Mouse (Mus musculus): Measurements from ENCODE around the gene Gm5141.
"Not testable (repeated sequence)": the region's sequence is repeated elsewhere in the genome, so short reads cannot be mapped to it uniquely, and the experiment has no call there.

The Gm5141 gene

DNA sequence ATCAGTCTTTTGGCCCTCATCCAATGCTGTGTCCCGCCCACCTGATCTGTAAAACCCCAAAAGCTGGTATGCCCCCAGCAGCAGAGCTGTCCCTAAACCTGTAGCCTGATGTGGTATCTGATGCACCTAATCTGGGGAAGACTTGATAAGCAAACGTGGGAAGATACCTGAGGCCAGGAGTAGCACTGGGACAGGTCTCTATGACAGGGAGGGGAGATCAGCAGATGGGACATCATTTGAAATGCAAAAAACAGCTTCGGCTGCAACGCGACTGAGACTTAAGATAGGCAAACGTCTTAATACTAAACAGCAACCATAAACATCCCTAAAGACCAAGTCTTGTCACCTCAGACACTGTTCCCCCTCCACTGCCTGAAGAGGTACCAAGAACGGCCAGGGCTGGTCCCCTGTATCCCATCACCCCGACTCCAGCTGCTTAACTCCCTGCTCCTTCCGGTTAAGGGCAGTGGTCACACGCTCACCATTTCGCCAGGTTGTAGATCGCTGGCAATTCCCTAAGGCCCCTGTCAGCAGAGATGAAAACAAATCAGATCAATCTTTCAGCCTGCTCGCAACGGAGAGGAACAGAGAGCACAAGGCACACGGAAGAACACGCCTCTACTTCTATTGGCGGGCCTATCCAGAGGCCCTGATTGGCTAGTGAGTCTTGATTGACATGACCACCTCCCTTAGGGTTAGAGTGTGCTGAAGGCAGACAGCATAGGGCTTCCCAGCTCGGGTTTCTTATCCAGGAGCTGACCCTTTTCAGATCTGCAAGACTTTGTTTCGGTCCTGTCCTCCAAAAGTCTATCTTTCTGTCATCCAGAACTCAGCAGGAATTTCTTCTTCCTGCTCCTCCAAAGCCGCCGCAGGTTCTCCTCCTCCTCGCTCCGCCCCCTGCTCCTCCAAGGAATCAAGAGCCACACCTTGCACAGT, at the start of gene Gm5141:
Gene Gm5141, minus strand, starts transcription at position 610 of the 936 bp plus-strand sequence.
- DNase-seq, result peak; percentile 41 to 51

DNA sequence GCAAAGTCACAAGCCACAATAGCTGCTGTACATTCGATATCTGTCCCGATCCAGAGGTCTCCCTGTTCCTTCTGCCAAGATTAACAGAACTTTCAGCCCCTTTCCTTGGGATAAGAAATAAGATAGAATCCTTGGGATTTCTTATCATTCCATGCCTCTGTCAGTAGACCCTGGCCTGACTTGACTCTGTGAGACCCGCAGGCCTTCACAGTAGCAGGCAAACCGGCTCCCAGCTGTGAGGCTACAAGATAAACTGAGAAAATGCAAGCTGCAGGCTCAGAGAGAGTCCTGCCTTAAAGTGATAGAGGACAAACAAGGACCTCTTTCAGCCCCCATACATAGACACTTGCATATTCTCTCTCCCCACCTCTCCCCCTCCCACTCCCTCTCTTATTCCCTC, 47.7 kb upstream of the Gm5141 start:
- no peak for DNase-seq

DNA sequence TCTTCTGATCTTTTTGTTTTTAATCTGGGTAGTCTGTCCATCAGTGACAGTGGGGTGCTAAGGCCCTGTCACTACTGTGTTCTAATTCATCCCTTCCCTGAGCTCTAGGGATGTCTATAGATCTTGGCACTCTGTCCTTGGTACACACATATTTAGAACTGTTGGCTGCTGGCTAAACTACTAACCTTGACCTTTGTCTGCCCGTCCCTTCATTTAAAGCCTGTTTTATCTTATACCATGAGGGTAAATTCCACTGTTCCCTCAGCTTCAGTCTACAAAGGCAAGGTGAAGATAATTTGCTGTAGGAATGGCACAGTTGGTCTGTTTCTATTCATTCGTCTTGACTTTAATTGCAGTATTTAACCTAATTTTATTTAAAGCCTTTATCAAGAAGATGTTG, 46.6 kb upstream of the Gm5141 start:
- no peak for DNase-seq

DNA sequence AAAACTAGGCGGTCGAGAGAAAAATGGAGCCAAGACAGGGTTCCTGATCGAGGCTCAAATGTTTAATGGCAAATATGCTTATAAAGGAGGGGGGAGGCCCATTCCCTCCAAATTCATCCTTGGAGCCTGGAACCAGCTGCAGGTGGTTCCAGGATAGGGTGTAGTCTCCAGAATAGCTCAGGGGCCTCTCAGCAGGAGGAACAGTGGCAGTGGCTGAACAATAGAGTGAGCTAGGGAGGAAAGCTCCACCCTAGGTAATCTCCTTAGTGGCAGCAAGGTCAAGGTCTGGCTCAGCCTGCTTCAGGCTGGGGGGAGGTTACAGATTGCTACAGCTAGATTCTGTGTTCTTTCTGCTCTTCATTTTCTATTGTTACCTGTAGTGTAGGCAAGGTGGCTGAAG, 30.1 kb upstream of the Gm5141 start:
- DNase-seq, result not testable (repeated sequence)

DNA sequence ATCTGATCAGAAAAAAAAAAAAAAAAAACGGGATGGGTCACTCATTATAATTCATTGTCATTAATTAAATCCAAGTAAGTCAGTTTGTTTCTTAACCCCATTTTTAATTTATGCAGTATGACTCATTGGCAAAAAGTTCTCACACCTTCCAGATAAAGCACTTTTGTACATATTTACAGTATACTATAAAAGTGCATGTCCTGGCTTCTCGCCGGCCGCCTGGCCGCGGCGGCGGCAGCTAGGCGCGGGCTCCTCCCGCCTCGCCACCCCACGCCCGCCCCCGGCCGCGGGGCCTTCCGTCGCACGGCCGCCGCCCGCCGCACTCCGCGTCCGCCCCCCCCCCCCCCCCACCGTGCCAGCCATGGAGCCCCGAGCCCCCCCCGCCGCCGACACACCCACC, 27.1 kb upstream of the Gm5141 start:
- DNase-seq, result no peak

DNA sequence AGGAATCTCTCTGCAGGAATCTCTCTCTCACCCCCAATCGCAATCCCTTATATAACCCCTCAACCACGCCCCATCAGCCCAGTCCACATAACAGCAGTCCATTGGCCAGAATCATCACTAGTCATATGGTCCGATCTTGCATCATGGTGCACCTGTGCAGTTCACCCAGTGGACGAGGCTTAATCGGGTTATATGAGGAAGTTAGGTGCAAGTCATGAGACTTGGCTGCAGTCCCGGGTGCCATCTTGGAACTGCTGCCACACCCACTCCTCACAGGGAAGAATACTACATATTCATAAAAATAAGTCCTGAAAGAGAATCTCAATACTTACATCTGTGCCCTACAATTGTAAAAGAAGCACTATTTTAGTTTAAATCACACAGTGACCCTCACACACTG, 22.4 kb upstream of the Gm5141 start:
- DNase-seq, result not testable (repeated sequence)

DNA sequence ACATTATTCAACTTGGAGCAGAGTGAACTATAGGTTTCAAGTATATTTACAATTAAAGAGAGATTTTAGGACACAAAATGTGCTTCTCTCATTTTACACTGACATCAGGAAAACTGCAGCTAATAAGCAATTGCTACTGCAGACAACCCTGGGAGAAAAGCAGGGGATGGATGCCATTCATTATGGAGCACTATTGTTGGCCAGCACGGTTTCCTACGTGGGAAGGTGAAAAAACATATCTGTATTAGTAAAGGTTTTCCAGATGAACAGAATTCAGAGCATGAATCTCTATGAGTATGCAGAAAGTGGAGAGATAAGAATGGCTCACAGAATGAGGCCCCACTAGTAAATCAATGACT, 506 bp upstream of the Gm5141 start:
- not testable (repeated sequence) for DNase-seq

DNA sequence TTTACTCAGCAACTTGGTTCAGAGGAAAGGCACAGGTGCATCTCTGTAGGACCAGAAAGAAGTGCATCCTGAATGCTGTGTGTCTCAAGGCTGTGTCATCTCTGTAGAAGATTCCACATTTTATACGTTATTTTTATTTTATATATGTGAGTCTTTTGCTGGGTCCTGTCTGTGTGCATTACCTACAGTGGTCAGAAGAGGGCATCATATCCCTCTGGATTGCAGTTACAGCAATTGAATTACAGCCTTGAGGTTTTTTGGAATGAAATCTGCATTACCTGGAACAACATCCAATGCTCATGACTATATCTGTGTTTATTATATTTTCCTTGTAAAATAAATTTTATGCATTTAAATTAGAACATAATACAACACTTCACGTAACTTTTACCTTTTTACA, 21.8 kb downstream of the Gm5141 start:
- peak; percentile 56 to 59 for DNase-seq

DNA sequence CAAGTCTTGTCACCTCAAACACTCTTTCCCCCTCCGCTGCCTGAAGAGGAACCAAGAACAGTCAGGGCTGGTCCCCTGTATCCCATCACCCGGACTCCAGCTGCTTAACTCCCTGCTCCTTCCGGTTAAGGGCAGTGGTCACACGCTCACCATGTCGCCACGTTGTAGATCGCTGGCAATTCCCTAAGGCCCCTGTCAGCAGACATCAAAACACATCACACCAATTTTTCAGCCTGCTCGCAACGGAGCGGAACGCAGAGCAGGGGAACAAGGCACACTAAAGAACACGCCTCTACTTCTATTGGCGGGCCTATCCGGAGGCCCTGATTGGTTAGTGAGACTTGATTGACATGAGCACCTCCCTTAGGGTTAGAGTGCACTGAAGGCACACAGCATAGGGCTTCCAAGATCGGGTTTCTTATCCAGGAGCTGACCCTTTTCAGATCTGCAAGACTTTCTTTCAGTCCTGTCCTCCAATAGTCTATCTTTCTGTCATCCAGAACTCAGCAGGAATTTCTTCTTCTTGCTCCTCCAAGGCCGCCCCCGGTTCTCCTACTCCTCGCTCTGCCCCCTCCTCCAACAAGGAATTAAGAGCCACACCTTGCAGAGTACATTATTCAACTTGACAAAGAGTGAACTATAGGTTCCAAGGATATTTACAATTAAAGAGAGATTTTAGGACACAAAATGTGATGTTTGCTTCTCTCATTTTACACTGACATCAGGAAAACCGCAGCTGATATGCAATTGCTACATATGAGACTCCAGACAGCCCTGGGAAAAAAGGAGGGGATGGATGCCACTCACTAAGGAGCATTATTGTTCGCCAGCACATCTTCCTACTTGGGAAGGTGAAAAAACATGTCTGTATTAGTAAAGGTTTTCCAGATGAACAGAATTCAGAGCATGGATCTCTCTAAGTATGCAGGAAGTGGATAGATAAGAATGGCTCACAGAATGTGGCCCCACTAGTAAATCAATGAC, 24.9 kb downstream of the Gm5141 start, which contains the start of gene Platr25:
Gene Platr25, minus strand, starts transcription at position 278 of the 984 bp plus-strand sequence.
- peak; percentile 67 to 70 for DNase-seq

DNA sequence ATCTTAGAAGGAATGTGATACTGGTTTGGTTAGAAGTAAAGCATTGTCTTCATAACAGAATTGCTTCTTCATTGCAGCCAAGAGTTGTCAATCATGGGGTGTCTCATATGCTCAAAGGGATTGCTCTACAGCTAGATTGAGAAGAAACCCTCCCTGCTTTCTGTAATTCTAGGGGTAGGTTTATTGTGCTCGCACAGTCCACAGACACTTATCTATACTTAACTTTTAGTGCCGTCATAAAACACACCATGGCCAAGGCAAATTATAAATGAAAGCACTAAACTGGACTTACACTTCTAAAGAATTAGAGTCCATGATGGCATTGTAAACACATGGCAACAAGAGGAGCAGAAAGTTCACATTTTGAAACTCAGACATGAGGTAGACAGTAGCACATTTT, 52.3 kb downstream of the Gm5141 start:
- DNase-seq, result no peak

Measured in B cell, adult 2 months (primary cell).